8 mouse cellular contexts compared by ENCODE assay signal in the genomic region with DNA sequence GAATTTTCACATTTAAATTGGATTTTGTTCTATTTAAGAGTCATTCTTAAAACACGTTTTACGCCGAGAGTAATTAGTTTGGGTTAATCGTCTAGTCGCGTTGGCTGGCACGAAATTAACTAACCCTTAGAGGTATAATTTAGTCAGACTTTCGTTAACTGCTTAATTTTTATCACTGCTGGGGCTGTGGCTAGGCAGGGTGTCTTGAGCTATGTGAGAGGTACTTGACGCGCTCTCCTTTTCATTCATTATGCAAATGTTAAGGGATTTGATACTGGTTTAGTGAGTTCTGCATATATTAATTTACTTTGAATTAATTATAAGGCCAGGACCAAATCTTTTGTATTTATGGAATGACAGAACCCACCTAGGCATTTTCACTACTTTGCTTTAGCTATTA. TPM values are rescaled to one million over a fixed set of nuclear protein-coding genes. Genes with fewer than 3 reads are reported as not detected.
DNase-seq lines count a peak whose midpoint lies in the region; ATAC-seq and TF ChIP-seq lines count a peak whose summit lies in the region.

No protein-coding gene starts in this region.

- peaks cover 37% of the 10 kb centered on the region for H3K79me2 ChIP-seq in myocyte (ENCODE audit: control insufficient read depth, insufficient read depth)

- peak overlapping the region; percentile 72 for H3K4me2 ChIP-seq in intestine, embryonic 14.5 days (ENCODE audit: low read length)
- peak overlapping the region; percentile 83 for H3K4me2 ChIP-seq in myocyte (ENCODE audit: low read depth)

- H3K36me3 ChIP-seq in intestine, embryonic 14.5 days (ENCODE audit: control insufficient read depth, insufficient read depth, low read length): peaks cover 25% of the 10 kb centered on the region
- peaks cover 14% of the 10 kb centered on the region for H3K36me3 ChIP-seq in myocyte (ENCODE audit: control insufficient read depth, insufficient read depth)

- ATAC-seq in intestine, embryonic 14.5 days (replicated peaks; ENCODE audit: low FRiP score, low TSS enrichment, low read depth): peak; percentile 44; the same call in 1 of the 2 replicates

- H3K27ac ChIP-seq in layer of hippocampus, adult 2 months: peak overlapping the region; percentile 84
- H3K27ac ChIP-seq in cortical plate, adult 2 months (ENCODE audit: insufficient read depth, low read length): no peak overlapping the region
- no peak overlapping the region for H3K27ac ChIP-seq in intestine, embryonic 14.5 days (ENCODE audit: low read depth)

- no peaks in the 10 kb centered on the region for H3K4me1 ChIP-seq in cortical plate, adult 2 months (ENCODE audit: control insufficient read depth, insufficient read depth, low read length)
- peaks cover 6% of the 10 kb centered on the region; the same call in 1 of the 2 replicates for H3K4me1 ChIP-seq in intestine, embryonic 14.5 days (replicated peaks; ENCODE audit: control insufficient read depth, insufficient read depth, low read length)

- no peak for DNase-seq in layer of hippocampus, adult 2 months (ENCODE audit: low spot score in 2 of 2)
- no peak for DNase-seq in layer of hippocampus, postnatal 10 days (ENCODE audit: low spot score in 2 of 2)
- no peak for DNase-seq in intestine, embryonic 14.5 days (ENCODE audit: low spot score)
- no peak for DNase-seq in retina, postnatal 1 day
- DNase-seq in thymus, postnatal 14 days: no peak
- no peak for DNase-seq in thymus, adult 18-20 months

- no peaks in the 10 kb centered on the region for H3K27me3 ChIP-seq in intestine, embryonic 14.5 days (replicated peaks; ENCODE audit: control insufficient read depth, insufficient read depth, low read length)
- H3K27me3 ChIP-seq in myocyte (ENCODE audit: control insufficient read depth, insufficient read depth, insufficient read length): no peaks in the 10 kb centered on the region

- no peaks in the 10 kb centered on the region for H3K9me3 ChIP-seq in intestine, embryonic 14.5 days (ENCODE audit: control insufficient read depth, low read length)

- H3K4me3 ChIP-seq in layer of hippocampus, adult 2 months: peak overlapping the region; percentile 84
- H3K4me3 ChIP-seq in cortical plate, adult 2 months (ENCODE audit: insufficient read depth, low read length): peak overlapping the region; percentile 47
- H3K4me3 ChIP-seq in intestine, embryonic 14.5 days (ENCODE audit: low read depth, low read length): peak overlapping the region; percentile 89
- peak overlapping the region; percentile 86 for H3K4me3 ChIP-seq in myocyte

- H3ac ChIP-seq in myocyte (ENCODE audit: control insufficient read depth, insufficient read length): peak overlapping the region; percentile 89

- TF ChIP-seq POLR2A in cortical plate, adult 2 months (IDR thresholded peaks at IDR 0.05; ENCODE audit: extremely low read depth, insufficient read depth, low read length): no peak
- no peak for TF ChIP-seq POLR2A in myocyte (IDR thresholded peaks at IDR 0.05; ENCODE audit: insufficient read length, low read depth)

- TF ChIP-seq CTCF in layer of hippocampus, adult 2 months (conservative IDR thresholded peaks at IDR 0.05): no peak
- TF ChIP-seq CTCF in cortical plate, adult 2 months (IDR thresholded peaks at IDR 0.05; ENCODE audit: extremely low read depth, insufficient read depth, low read length): no peak

- peak overlapping the region; percentile 90 for H3K9ac ChIP-seq in intestine, embryonic 14.5 days (ENCODE audit: low read length)

- WGBS in intestine, embryonic 14.5 days: 2% methylated on average over 10 of the region's 10 CpGs

TF ChIP-seq in myocyte, 11 proteins besides CTCF, POLR2A, EP300 and RAD21:
- no peak for TF ChIP-seq USF1 (IDR thresholded peaks at IDR 0.05; ENCODE audit: low read depth)
- no peak for TF ChIP-seq SRF (IDR thresholded peaks at IDR 0.05; ENCODE audit: control insufficient read depth, insufficient read length, low read depth)
- TF ChIP-seq E2F4 (IDR thresholded peaks at IDR 0.05; ENCODE audit: insufficient read depth): no peak
- no peak for TF ChIP-seq TCF3 (IDR thresholded peaks at IDR 0.05; ENCODE audit: insufficient read length, low read depth)
- TF ChIP-seq POLR2AphosphoS2 (IDR thresholded peaks at IDR 0.05; ENCODE audit: insufficient read length, low read depth): no peak
- no peak for TF ChIP-seq CEBPB (IDR thresholded peaks at IDR 0.05; ENCODE audit: insufficient read depth, poor library complexity, severe bottlenecking)
- TF ChIP-seq TCF12 (IDR thresholded peaks at IDR 0.05; ENCODE audit: insufficient read depth, poor library complexity, severe bottlenecking): no peak
- TF ChIP-seq REST (IDR thresholded peaks at IDR 0.05; ENCODE audit: insufficient read depth, insufficient read length): no peak
- TF ChIP-seq MYOD1 (IDR thresholded peaks at IDR 0.05; ENCODE audit: control insufficient read depth in 1 of 3, insufficient read length in 2 of 3, low read depth in 2 of 3): no peak
- TF ChIP-seq MYOG (IDR thresholded peaks at IDR 0.05; ENCODE audit: control insufficient read depth in 1 of 3, insufficient read depth in 1 of 3, insufficient read length in 2 of 3, low read depth in 2 of 3): no peak
- no peak for TF ChIP-seq MAX (IDR thresholded peaks at IDR 0.05; ENCODE audit: low read depth)

RNA-seq across cellular contexts. Expression of a gene that starts 0.6 kb away (rescaled TPM):
- 100 to 1,000 TPM; 412 to 415 TPM for total RNA-seq in layer of hippocampus, adult 2 months (2021)
- total RNA-seq in layer of hippocampus, postnatal 10 days (2021): 100 to 1,000 TPM; 226 to 248 TPM
- polyA plus RNA-seq in cortical plate, adult 2 months (2012; rRNA removed): 305 and 312 TPM in 2 replicates
- polyA plus RNA-seq in intestine, embryonic 14.5 days (2014; fragmentation: Nextera tagmentation; extraction: Ambion mirVana): 235 and 238 TPM in 2 replicates
- 396 TPM for polyA plus RNA-seq in myocyte (2012; fragmentation: generic; extraction: Trizol)

RNA-seq across cellular contexts. Expression of a gene that starts 21.8 kb away (rescaled TPM):
- 1 to 10 TPM in 1 of 2 experiments, under 1 TPM in 1; 0.71 to 1.2 TPM for total RNA-seq in layer of hippocampus, adult 2 months (2021)
- total RNA-seq in layer of hippocampus, postnatal 10 days (2021): not detected
- 0.91 and 1.0 TPM in 2 replicates for polyA plus RNA-seq in cortical plate, adult 2 months (2012; rRNA removed)
- 31.9 and 42.4 TPM in 2 replicates for polyA plus RNA-seq in intestine, embryonic 14.5 days (2014; fragmentation: Nextera tagmentation; extraction: Ambion mirVana)
- polyA plus RNA-seq in myocyte (2012; fragmentation: generic; extraction: Trizol): 1.2 TPM

RNA-seq across cellular contexts. Expression of a gene that starts 37.5 kb away (rescaled TPM):
- total RNA-seq in layer of hippocampus, adult 2 months (2021): 10 to 100 TPM in 1 of 2 experiments, 1 to 10 TPM in 1; 8.5 to 10.1 TPM
- total RNA-seq in layer of hippocampus, postnatal 10 days (2021): 10 to 100 TPM; 12.8 to 15.8 TPM
- polyA plus RNA-seq in cortical plate, adult 2 months (2012; rRNA removed): 1.6 and 1.8 TPM in 2 replicates
- 0.24 and 0.47 TPM in 2 replicates for polyA plus RNA-seq in intestine, embryonic 14.5 days (2014; fragmentation: Nextera tagmentation; extraction: Ambion mirVana)
- 0.19 TPM for polyA plus RNA-seq in myocyte (2012; fragmentation: generic; extraction: Trizol)

Comparison
In these comparisons a context has a peak if more than half of its experiments do, and no peak if none do; other contexts are left out.
1. RNA of a gene that starts 21.8 kb away (polyA plus RNA-seq): 31.9 to 42.4 TPM in intestine, embryonic 14.5 days; 1.2 TPM in myocyte (single experiment) and 0.91 to 1.0 TPM in cortical plate, adult 2 months; every median in the first group is over 10 times any median in the second.
2. Peak in every context shown above with its lines, with median percentiles within 50 percentile points of each other: H3K4me3 ChIP-seq.